Mouse (Mus musculus): ENCODE results near the gene Abhd16a.
A peak's percentile ranks its signal among the peaks of the same experiment; 100 is the strongest.

Abhd16a gene

GRCm38 (mm10) chr17:35088825-35089644 is at the start of gene Abhd16a:
Abhd16a (plus strand) TSS chr17:35089263.
- peak; percentile 93 for DNase-seq (ENCODE audit: low spot score)

GRCm38 (mm10) chr17:35043794-35044193 is 45.3 kb upstream of the Abhd16a start:
- no peak for DNase-seq (ENCODE audit: low spot score)

GRCm38 (mm10) chr17:35044904-35045806 is 43.9 kb upstream of the Abhd16a start:
- DNase-seq (ENCODE audit: low spot score), result no peak

- DNase-seq (ENCODE audit: low spot score), result no peak
These were observed 43.0 kb upstream of the Abhd16a start for GRCm38 (mm10) chr17:35045807-35046680.

GRCm38 (mm10) chr17:35046681-35047455 is 42.2 kb upstream of the Abhd16a start, which contains the start of gene Msh5:
Msh5 (minus strand) TSS chr17:35046745.
- peak; percentile 93 for DNase-seq (ENCODE audit: low spot score)

GRCm38 (mm10) chr17:35047688-35048087 is 41.4 kb upstream of the Abhd16a start:
- no peak for DNase-seq (ENCODE audit: low spot score)

GRCm38 (mm10) chr17:35048149-35048931 is 40.7 kb upstream of the Abhd16a start:
- DNase-seq (ENCODE audit: low spot score), result no peak

- DNase-seq (ENCODE audit: low spot score), result no peak
These were observed 40.1 kb upstream of the Abhd16a start for GRCm38 (mm10) chr17:35048932-35049440.

GRCm38 (mm10) chr17:35049561-35050016 is 39.5 kb upstream of the Abhd16a start, which contains the start of gene Clic1:
Clic1 (plus strand) TSS chr17:35049966.
- DNase-seq (ENCODE audit: low spot score), result peak; percentile 70

- DNase-seq (ENCODE audit: low spot score), result peak; percentile 61
These were observed 38.8 kb upstream of the Abhd16a start for GRCm38 (mm10) chr17:35050126-35050750.

- DNase-seq (ENCODE audit: low spot score), result peak; percentile 69
These were observed 37.6 kb upstream of the Abhd16a start for GRCm38 (mm10) chr17:35051156-35052086.

- no peak for DNase-seq (ENCODE audit: low spot score)
These were observed 36.7 kb upstream of the Abhd16a start for GRCm38 (mm10) chr17:35052271-35052798.

GRCm38 (mm10) chr17:35055691-35056495 is 33.2 kb upstream of the Abhd16a start:
- DNase-seq (ENCODE audit: low spot score), result no peak

GRCm38 (mm10) chr17:35057090-35057489 is 32.0 kb upstream of the Abhd16a start:
- DNase-seq (ENCODE audit: low spot score), result no peak

- no peak for DNase-seq (ENCODE audit: low spot score)
These were observed 30.7 kb upstream of the Abhd16a start for GRCm38 (mm10) chr17:35058316-35058715.

- DNase-seq (ENCODE audit: low spot score), result peak; percentile 81
These were observed 29.9 kb upstream of the Abhd16a start, which contains the start of gene Ddah2 for GRCm38 (mm10) chr17:35058911-35059892. Ddah2 (plus strand) TSS chr17:35059035.
